Mouse (Mus musculus) urinary bladder, postnatal 25 days (tissue): Measurements from ENCODE around the gene Tmem214.
A peak's percentile ranks its signal among the peaks of the same experiment; 100 is the strongest.

Experiments
- DNase-seq: peaks from one replicate; pipeline ENCODE4 v3.0.0; 2022; ENCODE audit warnings: low spot score

Tmem214 gene

DNA sequence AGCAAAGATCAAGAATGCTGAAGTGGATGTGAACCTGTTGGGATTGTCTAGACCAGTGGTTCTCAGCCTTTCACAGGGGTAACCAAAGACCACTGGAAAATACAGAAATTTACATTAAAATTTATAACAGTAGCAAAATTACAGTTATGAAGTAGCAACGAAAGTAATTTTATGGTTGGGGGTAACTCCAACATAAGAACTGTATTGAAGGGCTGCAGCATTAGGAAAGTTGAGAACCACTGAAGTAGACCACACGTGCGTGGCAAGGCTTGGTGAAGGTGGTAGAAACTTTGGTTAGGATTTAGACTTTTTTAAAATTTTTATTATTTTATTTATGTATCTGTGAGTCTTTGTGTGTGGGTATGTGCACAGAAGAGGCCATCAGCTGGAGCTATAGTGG, at the start of gene Tmem214:
Gene Tmem214 (plus strand): TSS at position 301 of the 400 bp plus-strand sequence.
- no peak for DNase-seq

DNA sequence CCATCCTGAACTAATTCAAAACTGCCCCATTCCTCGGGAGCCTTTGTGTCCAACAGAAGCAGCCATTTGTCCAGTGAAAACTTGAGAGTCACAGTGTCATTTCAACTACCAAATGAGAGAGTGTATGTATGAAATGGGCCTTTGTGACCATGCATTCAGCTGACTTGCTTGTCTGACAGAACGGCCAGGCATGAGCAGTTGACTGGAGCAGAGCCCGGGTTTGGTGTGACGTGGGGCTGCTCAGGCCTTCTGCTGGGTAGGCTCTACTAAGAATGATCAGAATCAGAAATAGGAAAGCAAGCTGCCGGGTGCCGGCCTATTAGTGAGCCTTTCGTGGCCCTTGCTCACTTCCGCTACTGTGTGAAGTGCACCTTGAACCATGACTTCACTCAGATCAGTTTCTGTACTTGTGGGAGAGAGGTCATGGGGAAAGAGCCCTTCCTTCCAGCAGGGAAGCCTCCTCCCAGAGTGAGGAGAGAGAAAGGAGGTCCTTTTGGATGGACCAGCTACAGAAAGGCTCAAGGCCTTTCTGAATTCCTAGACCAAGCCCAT, 49.0 kb upstream of the Tmem214 start:
- no peak for DNase-seq

DNA sequence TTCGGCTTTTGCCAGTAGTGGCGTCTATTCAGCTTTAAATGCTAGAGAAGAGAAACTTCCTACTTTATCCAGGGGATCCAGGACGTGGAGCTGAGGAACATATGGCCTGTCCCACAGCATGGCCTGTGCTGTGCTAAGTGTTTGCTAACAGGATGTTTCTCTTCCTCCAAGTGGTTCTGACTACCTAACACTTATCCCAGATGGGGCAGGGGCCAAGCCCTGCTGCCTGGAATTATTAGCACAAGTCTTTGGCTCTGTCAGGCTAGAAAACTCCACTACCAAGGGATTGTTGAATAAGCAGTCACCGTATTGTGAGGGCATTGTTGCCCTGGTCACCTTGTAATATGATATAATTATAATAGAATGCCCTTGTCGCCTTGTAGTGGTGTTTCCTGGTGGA, 45.1 kb upstream of the Tmem214 start:
- no peak for DNase-seq

DNA sequence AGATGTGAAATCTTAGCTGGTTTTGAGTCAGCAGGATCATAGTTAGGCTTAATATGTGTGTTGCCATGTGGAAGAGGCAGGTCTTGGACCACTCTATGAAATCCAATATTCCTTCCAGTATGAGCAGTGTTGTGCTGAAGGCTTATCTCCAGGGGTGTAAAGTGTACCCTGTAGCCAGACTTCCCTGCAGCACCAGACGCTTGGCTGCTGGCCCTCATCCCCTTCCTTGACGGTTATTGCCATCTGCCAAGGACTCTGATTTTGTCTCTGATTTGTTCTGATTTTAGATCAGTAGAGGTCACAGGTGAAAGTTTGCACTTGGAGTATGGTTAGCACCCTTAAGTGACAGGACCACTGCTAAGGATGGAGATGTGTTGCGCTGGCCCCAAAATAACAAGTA, 44.7 kb upstream of the Tmem214 start:
- no peak for DNase-seq

DNA sequence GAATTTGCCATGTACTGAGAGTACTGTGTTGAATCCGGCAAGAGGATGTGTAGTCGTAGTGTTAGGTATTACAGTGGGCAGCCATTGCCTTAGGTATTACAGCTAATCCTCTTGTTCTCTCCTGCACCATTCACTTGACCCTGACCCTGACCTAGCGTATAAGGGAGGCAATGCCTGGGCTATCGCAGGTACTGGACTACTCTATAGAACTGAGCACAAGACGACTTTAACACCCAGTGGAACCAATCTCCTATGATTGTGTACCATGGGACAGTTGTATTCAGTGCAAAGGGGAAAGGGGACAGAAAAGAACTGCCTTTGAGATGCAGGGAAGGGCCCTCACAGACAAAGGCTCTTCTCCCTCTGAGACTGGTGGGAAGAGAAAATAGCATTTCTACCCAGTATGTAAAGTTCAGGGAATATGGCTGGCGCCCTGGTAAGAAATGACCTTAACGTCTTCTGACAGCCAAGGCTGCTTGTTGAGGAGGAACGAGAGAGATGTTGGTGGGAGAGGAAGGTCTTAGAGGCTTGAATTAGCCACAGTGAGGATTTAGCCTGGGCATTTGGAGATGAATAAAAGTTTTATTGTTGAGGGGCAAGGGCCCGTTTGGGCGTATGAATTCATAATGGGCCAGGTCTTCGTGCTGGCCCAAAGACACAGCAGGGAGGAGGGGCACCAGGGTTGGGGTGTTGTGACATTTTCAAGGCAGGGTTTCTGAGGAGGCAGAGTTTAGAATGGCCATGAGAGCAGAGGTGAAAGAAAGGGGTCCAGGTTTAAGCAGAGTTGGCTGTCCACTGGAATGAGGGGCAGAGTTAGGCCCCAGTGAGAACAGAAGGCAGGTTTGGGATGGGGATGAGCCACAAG, 43.5 kb upstream of the Tmem214 start:
- DNase-seq, result no peak

GRCm38 (mm10) chr5:30825166-30825565, 42.6 kb upstream of the Tmem214 start:
- no peak for DNase-seq

- DNase-seq, result no peak
Observed at GRCm38 (mm10) chr5:30825821-30826220, 42.0 kb upstream of the Tmem214 start.

DNA sequence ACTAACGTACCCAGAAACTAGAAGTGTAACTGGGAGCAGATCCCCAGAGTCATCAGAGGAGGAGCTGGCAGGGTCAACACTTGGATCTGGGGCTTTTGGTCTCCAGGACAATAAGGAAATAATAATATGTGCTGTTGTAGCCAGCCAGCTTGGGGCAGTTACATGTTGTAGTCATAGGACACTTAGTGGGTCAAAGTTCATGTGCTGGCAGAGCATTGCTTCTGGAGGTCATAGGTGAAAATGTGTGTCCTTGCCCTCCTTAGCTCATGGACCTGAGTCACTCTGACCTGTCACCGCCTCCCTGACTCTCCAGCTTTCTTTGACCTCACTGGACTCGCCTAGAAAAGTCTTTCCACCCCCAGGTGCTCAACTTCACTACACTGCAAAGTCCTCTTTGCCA, 34.4 kb upstream of the Tmem214 start:
- DNase-seq, result no peak

GRCm38 (mm10) chr5:30839731-30840130, 28.1 kb upstream of the Tmem214 start:
- DNase-seq, result no peak

GRCm38 (mm10) chr5:30841896-30842295, 25.9 kb upstream of the Tmem214 start:
- no peak for DNase-seq

- peak; percentile 31 for DNase-seq
Observed at GRCm38 (mm10) chr5:30849891-30850555, 17.8 kb upstream of the Tmem214 start.

DNA sequence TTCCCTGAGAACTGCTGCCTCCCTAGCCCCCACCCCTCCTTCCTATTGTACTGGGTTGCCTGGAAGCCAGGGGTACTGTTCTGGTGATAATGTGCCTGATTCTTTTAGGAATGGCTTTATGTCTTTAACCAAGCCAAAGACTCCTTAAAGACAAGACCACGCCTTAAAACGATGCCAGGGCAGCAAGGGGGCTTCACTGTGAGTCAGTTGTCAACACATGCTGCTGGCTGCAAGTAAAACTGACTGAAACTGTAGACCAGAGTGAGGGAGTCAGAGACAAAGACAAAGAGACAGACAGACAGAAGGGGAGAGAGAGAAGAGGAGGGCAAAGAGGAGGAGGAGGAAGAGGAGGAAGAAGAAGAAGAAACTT, 17.3 kb upstream of the Tmem214 start:
- DNase-seq, result no peak

DNA sequence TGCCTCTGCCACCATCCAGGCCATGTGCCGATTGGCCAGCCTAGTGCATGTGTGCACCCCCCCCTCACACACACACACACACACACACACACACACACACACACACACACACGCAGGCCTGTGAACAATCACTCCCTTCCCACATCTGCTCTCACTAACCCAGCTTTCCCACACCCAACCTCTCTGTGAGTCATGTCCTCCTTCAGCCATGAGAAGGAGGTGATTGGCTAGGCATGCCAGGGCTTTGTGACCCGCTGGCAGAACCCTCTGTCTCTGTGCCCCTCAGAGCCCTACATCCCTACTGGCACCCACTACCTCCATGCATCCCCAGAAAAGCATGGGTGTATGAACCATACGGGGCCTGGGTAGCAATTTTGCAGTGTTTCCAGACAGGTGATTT, 14.3 kb upstream of the Tmem214 start:
- DNase-seq, result no peak

DNA sequence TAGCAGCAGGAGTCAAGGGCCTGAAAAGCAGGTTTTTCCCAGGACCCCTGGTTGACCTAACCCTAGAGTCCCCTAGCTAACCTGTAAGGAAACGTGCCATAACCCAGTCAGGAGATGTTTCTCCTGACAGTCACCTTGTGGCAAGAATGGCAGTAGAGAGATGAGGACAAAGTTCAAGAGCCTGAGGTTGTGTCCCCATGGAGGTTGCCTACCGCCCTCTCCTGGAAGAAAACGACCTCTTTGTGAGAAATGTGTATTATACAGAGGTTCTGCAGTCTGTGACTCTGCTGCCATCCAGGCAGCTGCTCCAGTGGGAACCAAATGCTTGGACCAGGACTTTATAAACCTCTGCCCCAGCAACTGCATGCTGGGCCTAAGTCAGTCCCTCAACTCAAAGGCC, 12.1 kb upstream of the Tmem214 start:
- no peak for DNase-seq

- no peak for DNase-seq
Observed at GRCm38 (mm10) chr5:30856124-30856523, 11.7 kb upstream of the Tmem214 start.

GRCm38 (mm10) chr5:30863852-30864251, 4.0 kb upstream of the Tmem214 start:
- DNase-seq, result peak; percentile 34

- no peak for DNase-seq
Observed at GRCm38 (mm10) chr5:30864322-30864721, 3.5 kb upstream of the Tmem214 start.

DNA sequence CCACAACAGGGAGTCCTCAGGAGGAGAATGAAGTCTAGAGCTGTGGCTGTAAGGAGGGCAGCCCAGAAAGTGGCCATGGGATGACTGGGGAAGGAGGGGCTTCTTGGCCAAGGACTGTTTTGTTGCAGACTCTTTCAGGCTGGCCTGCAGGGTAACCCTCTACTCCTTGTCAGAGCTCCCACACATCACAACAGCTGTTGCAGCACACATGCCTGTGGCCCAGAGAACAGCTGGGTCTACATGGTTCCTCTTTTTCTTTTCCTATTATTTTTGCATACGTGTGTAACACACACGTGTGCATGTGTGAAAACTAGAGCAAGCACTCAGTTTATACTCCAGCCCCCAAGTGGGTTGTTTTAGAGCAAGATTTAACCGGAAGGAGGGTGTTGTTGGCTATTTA, 941 bp upstream of the Tmem214 start:
- DNase-seq, result no peak

GRCm38 (mm10) chr5:30868981-30869380, 1.2 kb downstream of the Tmem214 start:
- no peak for DNase-seq

DNA sequence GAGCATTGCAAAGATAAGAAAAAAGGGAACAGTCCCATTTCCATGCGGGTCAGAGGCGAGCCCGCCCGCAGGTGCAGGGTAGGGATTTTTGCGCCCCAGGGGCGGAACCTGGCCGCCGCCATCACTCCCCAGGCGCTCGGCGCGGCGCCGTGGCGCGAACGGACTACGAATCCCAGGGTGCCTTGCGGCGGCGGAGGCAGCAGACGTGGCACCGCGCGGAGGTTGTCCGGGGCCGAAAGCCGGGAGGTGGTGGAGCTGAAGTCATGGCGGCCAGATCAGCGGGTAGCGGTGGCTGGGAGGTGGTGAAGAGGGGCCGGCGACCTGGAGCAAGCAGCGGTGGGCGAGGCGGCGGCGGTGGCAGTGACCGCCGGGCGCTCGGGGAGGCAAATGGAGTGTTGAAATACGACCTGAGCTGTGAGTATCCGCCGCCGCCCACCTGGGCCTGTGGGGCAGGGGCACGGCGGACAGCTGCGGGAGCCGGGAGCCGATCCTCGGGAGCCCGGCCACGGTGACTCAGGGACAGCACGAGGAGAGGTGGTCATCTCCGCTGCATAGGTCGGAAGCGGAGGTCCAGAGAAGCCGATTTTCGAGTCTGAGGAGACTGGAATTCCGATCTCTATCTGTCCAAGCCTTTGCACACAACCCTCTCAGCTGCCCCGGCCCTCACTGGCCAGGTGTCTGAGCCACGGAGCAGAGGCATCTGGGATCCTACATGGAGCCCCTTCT, 1.8 kb downstream of the Tmem214 start:
- peak; percentile 90 for DNase-seq

- DNase-seq, result no peak
Observed at GRCm38 (mm10) chr5:30870131-30870406, 2.3 kb downstream of the Tmem214 start.

- no peak for DNase-seq
Observed at GRCm38 (mm10) chr5:30872574-30872973, 4.8 kb downstream of the Tmem214 start.

DNA sequence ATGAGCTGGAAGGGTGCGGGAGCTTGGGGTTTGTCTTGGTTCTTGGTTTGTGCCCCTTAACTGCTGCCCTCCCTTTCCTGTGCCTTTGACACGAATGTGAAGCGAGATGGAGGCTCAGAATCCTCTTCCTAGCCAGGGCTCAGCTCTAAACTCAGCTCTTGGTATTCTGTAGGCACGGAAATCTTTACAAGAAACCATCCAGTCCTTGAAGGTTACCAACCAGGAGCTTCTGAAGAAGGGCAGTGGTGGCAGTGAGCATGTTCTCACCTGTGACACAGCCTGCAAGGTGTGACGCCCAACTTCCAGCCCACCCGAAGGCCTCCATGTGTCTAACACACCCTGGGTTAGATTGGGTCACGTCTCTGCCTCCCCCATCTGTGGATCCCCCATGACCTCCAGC, 6.6 kb downstream of the Tmem214 start:
- DNase-seq, result no peak
